Mouse (Mus musculus): ENCODE data around the gene Epm2a.
A peak's percentile ranks its signal among the peaks of the same experiment; 100 is the strongest.
"Not testable (repeated sequence)": the region's sequence is repeated elsewhere in the genome, so short reads cannot be mapped to it uniquely, and the experiment has no call there.

Epm2a gene

GRCm38 (mm10) chr10:11343205-11344141 is at the start of gene Epm2a:
Epm2a (plus strand) TSS chr10:11343404.
- peak; percentile 54 for DNase-seq (ENCODE audit: low read depth, low spot score)

- no peak for DNase-seq (ENCODE audit: low read depth, low spot score)
These were observed 44.8 kb upstream of the Epm2a start for GRCm38 (mm10) chr10:11298418-11298817.

DNA sequence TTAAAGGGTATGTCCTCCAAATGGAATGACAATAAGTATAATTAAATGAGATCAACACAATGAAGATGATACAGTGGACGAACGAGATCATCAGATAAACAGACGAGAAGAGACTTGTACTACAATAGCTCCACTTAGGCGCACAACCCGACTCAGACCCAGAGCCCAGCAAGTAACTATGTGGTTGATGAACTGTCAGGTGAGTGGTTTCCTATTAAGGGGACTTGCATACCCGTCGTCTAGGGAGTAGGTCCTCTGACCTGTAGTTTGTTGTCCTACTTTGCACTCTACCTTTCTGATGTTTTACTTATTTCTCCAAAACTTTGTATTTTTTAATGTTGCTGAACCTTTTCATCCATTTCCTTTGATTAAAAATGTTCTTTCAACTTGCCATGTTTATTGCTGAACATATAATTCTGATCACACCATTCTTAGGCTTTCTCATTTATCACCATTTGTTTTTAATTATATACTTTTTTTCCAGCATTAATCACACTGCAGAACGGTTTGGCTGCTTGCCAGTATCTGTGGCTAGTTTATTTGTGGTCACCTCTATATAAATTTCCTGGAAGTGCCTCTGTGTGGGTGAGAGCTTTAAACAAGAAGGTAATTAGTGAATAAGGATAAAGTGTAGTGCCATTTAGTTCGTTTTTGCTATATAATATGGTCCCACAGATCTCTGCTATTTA is 37.7 kb upstream of the Epm2a start:
- no peak for DNase-seq (ENCODE audit: low read depth, low spot score)

DNA sequence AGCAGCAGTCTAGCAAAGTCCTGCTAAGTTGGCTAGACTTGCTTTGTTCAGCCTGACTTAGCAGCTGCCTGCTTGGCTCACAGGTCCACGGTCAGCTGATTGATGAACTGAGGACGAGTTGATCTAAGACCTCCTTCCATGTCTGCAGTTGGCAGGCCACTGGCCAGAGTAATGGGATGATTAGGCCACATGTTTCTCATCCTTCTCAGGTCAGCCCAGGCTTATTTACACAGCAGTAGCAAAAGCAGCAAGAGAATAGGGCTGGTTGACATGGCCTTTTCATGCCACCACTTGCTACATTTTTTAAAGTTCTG is 37.2 kb upstream of the Epm2a start:
- no peak for DNase-seq (ENCODE audit: low read depth, low spot score)

- DNase-seq (ENCODE audit: low read depth, low spot score) = no peak
These were observed 33.3 kb upstream of the Epm2a start for GRCm38 (mm10) chr10:11309866-11310265.

DNA sequence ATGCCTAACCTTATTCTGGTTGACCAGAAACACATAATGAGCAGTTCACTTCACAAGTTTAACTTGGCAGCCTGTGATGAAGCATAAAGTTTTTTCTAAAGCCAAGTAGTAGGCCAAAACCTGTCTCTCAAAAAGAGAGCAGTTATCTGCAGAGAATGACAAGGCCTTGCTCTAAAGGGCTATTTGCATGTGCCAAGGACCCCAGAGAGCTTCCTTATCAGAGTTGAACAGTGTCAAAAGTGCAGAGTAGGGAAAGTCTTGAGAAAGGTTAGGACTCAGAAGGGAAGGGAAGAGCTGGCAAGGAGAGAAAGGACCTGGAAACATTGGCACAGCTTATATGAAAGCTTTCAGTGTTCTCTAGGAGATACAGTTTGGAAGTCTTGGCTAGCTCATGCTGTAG is 32.7 kb upstream of the Epm2a start:
- no peak for DNase-seq (ENCODE audit: low read depth, low spot score)

DNA sequence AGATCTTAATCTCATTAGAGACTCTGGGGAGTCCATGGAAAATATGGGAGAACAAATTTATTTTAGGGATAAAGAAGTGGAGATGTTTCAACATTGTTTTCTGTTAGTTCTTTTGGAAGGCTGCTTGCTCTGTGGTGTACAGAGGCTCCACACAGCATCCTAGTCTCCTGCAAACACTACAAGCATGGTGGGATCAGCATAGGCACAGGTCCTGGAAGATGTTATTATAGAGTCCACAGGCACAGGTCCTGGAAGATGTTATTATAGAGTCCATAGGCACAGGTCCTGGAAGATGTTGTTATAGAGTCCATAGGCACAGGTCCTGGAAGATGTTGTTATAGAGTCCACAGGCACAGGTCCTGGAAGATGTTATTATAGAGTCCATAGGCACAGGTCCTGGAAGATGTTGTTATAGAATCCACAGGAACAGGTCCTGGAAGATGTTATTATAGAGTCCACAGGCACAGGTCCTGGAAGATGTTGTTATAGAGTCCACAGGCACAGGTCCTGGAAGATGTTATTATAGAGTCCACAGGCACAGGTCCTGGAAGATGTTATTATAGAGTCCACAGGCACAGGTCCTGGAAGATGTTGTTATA is 25.2 kb upstream of the Epm2a start:
- not testable (repeated sequence) for DNase-seq (ENCODE audit: low read depth, low spot score)

GRCm38 (mm10) chr10:11319446-11319970 is 23.7 kb upstream of the Epm2a start:
- no peak for DNase-seq (ENCODE audit: low read depth, low spot score)

GRCm38 (mm10) chr10:11322316-11322715 is 20.9 kb upstream of the Epm2a start:
- no peak for DNase-seq (ENCODE audit: low read depth, low spot score)

- no peak for DNase-seq (ENCODE audit: low read depth, low spot score)
These were observed 19.9 kb upstream of the Epm2a start for GRCm38 (mm10) chr10:11323202-11323898.

- DNase-seq (ENCODE audit: low read depth, low spot score) = no peak
These were observed 16.7 kb upstream of the Epm2a start for GRCm38 (mm10) chr10:11326526-11326925.

- DNase-seq (ENCODE audit: low read depth, low spot score) = no peak
These were observed 1.6 kb downstream of the Epm2a start for GRCm38 (mm10) chr10:11344536-11345468.

- DNase-seq (ENCODE audit: low read depth, low spot score) = not testable (repeated sequence)
These were observed 7.2 kb downstream of the Epm2a start for GRCm38 (mm10) chr10:11350243-11350974.

DNA sequence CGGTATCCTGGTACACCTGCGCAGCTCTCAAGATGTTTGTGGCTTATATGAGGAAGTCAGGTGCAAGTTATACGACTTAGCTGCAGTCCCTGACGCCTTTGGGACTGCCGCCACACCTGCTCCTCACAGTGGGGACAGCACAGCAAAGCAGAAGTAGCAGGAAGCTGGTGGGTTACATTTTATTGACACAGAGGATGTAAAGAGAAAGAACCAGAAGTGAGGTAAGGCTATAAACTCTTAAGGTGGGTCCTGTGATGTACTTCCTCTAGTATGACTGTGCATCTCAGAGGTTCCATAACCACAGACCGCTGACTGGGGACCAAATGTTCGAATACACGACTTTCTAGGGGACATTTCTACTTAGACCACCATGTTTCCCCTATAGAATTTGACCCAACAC is 11.4 kb downstream of the Epm2a start:
- no peak for DNase-seq (ENCODE audit: low read depth, low spot score)

GRCm38 (mm10) chr10:11361985-11362692 is 18.9 kb downstream of the Epm2a start:
- DNase-seq (ENCODE audit: low read depth, low spot score) = no peak

DNA sequence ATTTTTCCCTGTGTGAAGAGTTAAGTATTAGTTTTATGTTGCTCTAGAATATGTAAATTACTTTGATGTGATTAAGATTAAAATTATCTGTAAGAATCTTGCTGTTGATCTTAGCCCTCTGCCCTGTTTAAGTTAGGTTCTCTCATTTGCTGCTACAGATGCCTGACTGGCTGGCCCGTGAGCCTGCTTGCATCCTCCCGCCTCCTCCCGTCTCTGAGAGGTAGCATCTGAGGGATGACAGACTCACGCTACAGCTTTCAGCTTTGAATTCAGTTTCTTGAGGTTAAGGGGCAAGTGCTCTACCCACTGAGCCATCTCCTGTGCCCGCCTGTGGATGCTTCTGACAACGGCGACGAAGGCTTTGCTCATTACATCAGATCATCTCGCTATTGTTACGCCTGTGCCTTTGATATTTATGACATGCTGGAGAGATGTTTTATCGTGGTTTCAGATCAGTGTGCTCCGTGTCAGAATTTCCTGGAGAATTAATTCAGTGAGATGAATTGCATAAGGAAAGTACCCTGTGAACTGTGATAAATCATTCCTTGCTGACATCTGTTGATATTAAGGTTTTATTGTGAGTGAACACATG is 19.8 kb downstream of the Epm2a start:
- no peak for DNase-seq (ENCODE audit: low read depth, low spot score)

GRCm38 (mm10) chr10:11381302-11381701 is 38.1 kb downstream of the Epm2a start:
- no peak for DNase-seq (ENCODE audit: low read depth, low spot score)

- no peak for DNase-seq (ENCODE audit: low read depth, low spot score)
These were observed 67.7 kb downstream of the Epm2a start for GRCm38 (mm10) chr10:11410926-11411325.

DNA sequence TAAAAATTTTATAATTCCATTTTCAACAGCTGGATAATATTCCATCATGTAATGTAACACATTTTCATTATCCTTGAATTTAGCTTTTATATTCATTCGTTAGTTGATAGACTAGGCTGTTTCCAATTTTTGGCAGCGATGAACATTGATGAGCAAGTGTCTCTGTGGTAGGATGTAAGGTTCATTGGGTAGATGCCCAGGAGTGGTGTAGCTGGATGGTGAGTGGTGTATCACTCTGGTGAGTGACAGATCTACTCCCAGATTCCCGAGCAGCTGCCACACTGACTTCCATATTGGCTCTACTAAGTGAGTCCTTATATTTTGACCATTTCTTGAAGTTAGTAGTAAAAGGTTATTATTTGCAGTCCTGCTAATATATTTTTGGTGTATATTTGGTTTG is 76.9 kb downstream of the Epm2a start:
- no peak for DNase-seq (ENCODE audit: low read depth, low spot score)

All from brain, embryonic 18.5 days (tissue).